Mouse (Mus musculus) limb, embryonic 14.5 days (tissue): ENCODE measurements around the gene Tmem59l. TPM values are rescaled to one million over a fixed set of nuclear protein-coding genes. Genes with fewer than 3 reads are reported as not detected.

ENCODE experiments used
- ATAC-seq: fragments of 200-750 bp; cut with Nextera tagmentation; 2 replicates; pipeline ENCODE4 v1.8.0; 2017; ENCODE audit warnings: low read depth, moderate number of reproducible peaks, moderate TSS enrichment; ENCODE audit not compliant: low FRiP score
- DNase-seq: peaks from one replicate; pipeline ENCODE4 v3.0.0-alpha.2; 2015; ENCODE audit warnings: low spot score
- H3K27ac ChIP-seq: fragments of 300-500 bp; sonication (generic); replicated peaks from 2 replicates; pipeline ENCODE4 v1.5.1; 2014; ENCODE audit warnings: low read depth, mild to moderate bottlenecking, low read length, moderate library complexity, mixed read lengths
- H3K27me3 ChIP-seq: fragments of 300-500 bp; sonication (generic); 2 replicates; pipeline ENCODE4 v1.6.1; 2014; ENCODE audit warnings: low read length, mixed read lengths; ENCODE audit not compliant: control insufficient read depth, insufficient read depth
- H3K36me3 ChIP-seq: fragments of 300-500 bp; sonication (generic); 2 replicates; pipeline ENCODE4 v1.6.1; 2014; ENCODE audit warnings: mild to moderate bottlenecking, low read length, moderate library complexity, mixed read lengths; ENCODE audit not compliant: control insufficient read depth, insufficient read depth
- H3K4me1 ChIP-seq: fragments of 300-500 bp; sonication (generic); 2 replicates; pipeline ENCODE4 v1.6.1; 2014; ENCODE audit warnings: antibody characterized with exemption, low read length, mixed read lengths; ENCODE audit not compliant: control insufficient read depth, insufficient read depth
- H3K4me2 ChIP-seq: fragments of 300-500 bp; sonication (generic); replicated peaks from 2 replicates; pipeline ENCODE4 v1.6.1; 2014; ENCODE audit warnings: low read depth, mild to moderate bottlenecking, low read length, moderate library complexity; ENCODE audit not compliant: severe bottlenecking
- H3K4me3 ChIP-seq: fragments of 300-500 bp; sonication (generic); replicated peaks from 2 replicates; pipeline ENCODE4 v1.5.1; 2014; ENCODE audit warnings: low read length
- H3K9ac ChIP-seq: fragments of 300-500 bp; sonication (generic); 2 replicates; pipeline ENCODE4 v1.6.1; 2014; ENCODE audit warnings: mild to moderate bottlenecking, low read depth, low read length, moderate library complexity; ENCODE audit not compliant: severe bottlenecking
- H3K9me3 ChIP-seq: fragments of 300-500 bp; sonication (generic); 2 replicates; pipeline ENCODE4 v1.6.1; 2016; ENCODE audit warnings: low read length; ENCODE audit not compliant: control insufficient read depth
- POLR2A ChIP-seq: fragments of 200-500 bp; IDR thresholded peaks from 2 replicates; pipeline ENCODE4 v1.8.0; 2012; ENCODE audit warnings: inconsistent platforms, mild to moderate bottlenecking, moderate library complexity, borderline replicate concordance; ENCODE audit not compliant: insufficient read depth, insufficient read length; ENCODE audit errors: extremely low read depth
- WGBS: fragments of 180-500 bp; shearing (Covaris S2); extraction: QIAGEN DNeasy Blood & Tissue Kit; methylation state at CpG from one replicate; pipeline ENCODE4 v1.1.7; 2014; 5-methylcytosine and 5-hydroxymethylcytosine counted together
- polyA plus RNA-seq, 2 experiments: library from polyadenylated mRNA; depleted of rRNA in 1 of 2; stranded (reverse) in 1 of 2; unstranded in 1 of 2; fragments of >200 nt; fragmentation: Nextera tagmentation in 1 of 2; extraction: Ambion mirVana in 1 of 2; gene quantifications; 2 replicates each; pipeline versions ENCODE4 v1.2.1 to v1.2.3; 2012 to 2014

The Tmem59l gene
- polyA plus RNA-seq, 2 experiments = 13.1 to 15.7 TPM

- TF ChIP-seq POLR2A = no peak
- peaks cover 9% of the 10 kb centered on the region; the same call in 1 of the 2 replicates for H3K4me1 ChIP-seq
- no peaks in the 10 kb centered on the region for H3K36me3 ChIP-seq
- DNase-seq = no peak
- H3K9ac ChIP-seq = no peak overlapping the region
- H3K27me3 ChIP-seq = no peaks in the 10 kb centered on the region
- H3K4me2 ChIP-seq = peak overlapping the region; percentile 79
- no peak overlapping the region for H3K27ac ChIP-seq
- no peak for ATAC-seq
- H3K4me3 ChIP-seq = peak overlapping the region; percentile 63
- WGBS = 50% methylated on average over 3 of the region's 3 CpGs
- H3K9me3 ChIP-seq = no peaks in the 10 kb centered on the region
Observed at GRCm38 (mm10) chr8:70440246-70440645, 46.9 kb downstream of the Tmem59l start.

GRCm38 (mm10) chr8:70439848-70440179 lies 47.3 kb downstream of the Tmem59l start:
- Histone ChIP-seq H3K9me3 (no peaks in the 10 kb centered on the region), H3K4me2 (peak overlapping the region; percentile 79), H3K4me3 (peak overlapping the region; percentile 63), H3K27ac (peak overlapping the region; percentile 65; the same call in 1 of the 2 replicates), H3K9ac (peak overlapping the region; percentile 69), H3K27me3 (no peaks in the 10 kb centered on the region), H3K36me3 (no peaks in the 10 kb centered on the region), H3K4me1 (peaks cover 9% of the 10 kb centered on the region; the same call in 1 of the 2 replicates)
- WGBS = 0% methylated on average over 7 of the region's 7 CpGs
- ATAC-seq (no peak; the same call in 1 of the 2 replicates), DNase-seq (no peak)
- TF ChIP-seq POLR2A = no peak

GRCm38 (mm10) chr8:70439055-70439847 lies 47.9 kb downstream of the Tmem59l start, which contains the start of gene Crtc1:
Crtc1 (minus strand) TSS chr8:70439579.
- H3K36me3 ChIP-seq = no peaks in the 10 kb centered on the region
- ATAC-seq (peak; percentile 98), DNase-seq (peak; percentile 93)
- H3K9ac ChIP-seq = peak within 1 kb of the TSS; percentile 69
- no peaks in the 10 kb centered on the region for H3K27me3 ChIP-seq
- under 1% methylated on average over 60 of the region's 70 CpGs for WGBS
- peak; percentile 58; the same call in 1 of the 2 replicates for TF ChIP-seq POLR2A
- H3K4me3 ChIP-seq = peak within 1 kb of the TSS; percentile 63
- H3K4me2 ChIP-seq = peak within 1 kb of the TSS; percentile 79
- peaks cover 9% of the 10 kb centered on the region; the same call in 1 of the 2 replicates for H3K4me1 ChIP-seq
- H3K9me3 ChIP-seq = no peaks in the 10 kb centered on the region
- H3K27ac ChIP-seq = peak within 1 kb of the TSS; percentile 65

GRCm38 (mm10) chr8:70438423-70438822 lies 48.7 kb downstream of the Tmem59l start:
- H3K4me3 ChIP-seq = peak overlapping the region; percentile 63
- H3K27me3 ChIP-seq = no peaks in the 10 kb centered on the region
- no peak for TF ChIP-seq POLR2A
- peak overlapping the region; percentile 62 for H3K4me2 ChIP-seq
- DNase-seq (no peak), ATAC-seq (no peak)
- 90% methylated on average over 2 of the region's 2 CpGs for WGBS
- H3K9ac ChIP-seq = no peak overlapping the region
- H3K9me3 ChIP-seq = no peaks in the 10 kb centered on the region
- H3K36me3 ChIP-seq = no peaks in the 10 kb centered on the region
- H3K4me1 ChIP-seq = peaks cover 9% of the 10 kb centered on the region; the same call in 1 of the 2 replicates
- H3K27ac ChIP-seq = no peak overlapping the region

GRCm38 (mm10) chr8:70435156-70435555 lies 52.0 kb downstream of the Tmem59l start:
- Histone ChIP-seq H3K27me3 (no peaks in the 10 kb centered on the region), H3K4me2 (no peak overlapping the region), H3K9ac (no peak overlapping the region), H3K9me3 (no peaks in the 10 kb centered on the region), H3K4me3 (no peak overlapping the region), H3K36me3 (no peaks in the 10 kb centered on the region), H3K4me1 (peaks cover 9% of the 10 kb centered on the region; the same call in 1 of the 2 replicates), H3K27ac (no peak overlapping the region)
- ATAC-seq = no peak
- 96% methylated on average over 5 of the region's 5 CpGs for WGBS
- TF ChIP-seq POLR2A = no peak
- no peak for DNase-seq

Other genes starting within 250 kb of the Tmem59l start
- gene Homer3, start 204.5 kb downstream of the Tmem59l start, polyA plus RNA-seq (2012; rRNA removed) = 81.2 and 81.3 TPM in 2 replicates
- gene Homer3, start 204.5 kb downstream of the Tmem59l start, polyA plus RNA-seq (2014; fragmentation: Nextera tagmentation; extraction: Ambion mirVana) = 38.2 and 43.9 TPM in 2 replicates
- gene Ddx49, start 184.9 kb downstream of the Tmem59l start, polyA plus RNA-seq (2012; rRNA removed) = 58.1 and 66.2 TPM in 2 replicates
- 52.9 and 55.4 TPM in 2 replicates for gene Ddx49, start 184.9 kb downstream of the Tmem59l start, polyA plus RNA-seq (2014; fragmentation: Nextera tagmentation; extraction: Ambion mirVana)
- gene Cope, start 184.8 kb downstream of the Tmem59l start, polyA plus RNA-seq (2012; rRNA removed) = 379 and 443 TPM in 2 replicates
- gene Cope, start 184.8 kb downstream of the Tmem59l start, polyA plus RNA-seq (2014; fragmentation: Nextera tagmentation; extraction: Ambion mirVana) = 340 and 371 TPM in 2 replicates
- gene Cers1, start 171.6 kb downstream of the Tmem59l start, polyA plus RNA-seq (2012; rRNA removed) = 12.4 and 22.0 TPM in 2 replicates
- gene Cers1, start 171.6 kb downstream of the Tmem59l start, polyA plus RNA-seq (2014; fragmentation: Nextera tagmentation; extraction: Ambion mirVana) = 12.0 and 12.9 TPM in 2 replicates
- gene Gdf1, start 157.5 kb downstream of the Tmem59l start, polyA plus RNA-seq (2012; rRNA removed) = 5.4 and 5.7 TPM in 2 replicates
- 1.2 TPM in 2 replicates for gene Gdf1, start 157.5 kb downstream of the Tmem59l start, polyA plus RNA-seq (2014; fragmentation: Nextera tagmentation; extraction: Ambion mirVana)
- 39.0 and 47.6 TPM in 2 replicates for gene Upf1, start 134.1 kb downstream of the Tmem59l start, polyA plus RNA-seq (2012; rRNA removed)
- 22.3 and 25.5 TPM in 2 replicates for gene Upf1, start 134.1 kb downstream of the Tmem59l start, polyA plus RNA-seq (2014; fragmentation: Nextera tagmentation; extraction: Ambion mirVana)
- 136 and 173 TPM in 2 replicates for gene Comp, start 113.8 kb downstream of the Tmem59l start, polyA plus RNA-seq (2012; rRNA removed)
- 36.7 and 46.3 TPM in 2 replicates for gene Comp, start 113.8 kb downstream of the Tmem59l start, polyA plus RNA-seq (2014; fragmentation: Nextera tagmentation; extraction: Ambion mirVana)
- gene Crtc1, start 47.8 kb downstream of the Tmem59l start, polyA plus RNA-seq (2012; rRNA removed) = 37.8 and 58.5 TPM in 2 replicates
- gene Crtc1, start 47.8 kb downstream of the Tmem59l start, polyA plus RNA-seq (2014; fragmentation: Nextera tagmentation; extraction: Ambion mirVana) = 26.3 and 31.1 TPM in 2 replicates
- gene Klhl26, start 10.4 kb downstream of the Tmem59l start, polyA plus RNA-seq (2012; rRNA removed) = 48.7 and 72.6 TPM in 2 replicates
- gene Klhl26, start 10.4 kb downstream of the Tmem59l start, polyA plus RNA-seq (2014; fragmentation: Nextera tagmentation; extraction: Ambion mirVana) = 24.2 and 28.6 TPM in 2 replicates
- 98.9 and 127 TPM in 2 replicates for gene Crlf1, start 5.8 kb upstream of the Tmem59l start, polyA plus RNA-seq (2012; rRNA removed)
- gene Crlf1, start 5.8 kb upstream of the Tmem59l start, polyA plus RNA-seq (2014; fragmentation: Nextera tagmentation; extraction: Ambion mirVana) = 91.5 and 103 TPM in 2 replicates
- 154 and 175 TPM in 2 replicates for gene Rex1bd, start 19.4 kb upstream of the Tmem59l start, polyA plus RNA-seq (2012; rRNA removed)
- gene Rex1bd, start 19.4 kb upstream of the Tmem59l start, polyA plus RNA-seq (2014; fragmentation: Nextera tagmentation; extraction: Ambion mirVana) = 152 and 156 TPM in 2 replicates
- 1,215 and 1,844 TPM in 2 replicates for gene Uba52, start 23.4 kb upstream of the Tmem59l start, polyA plus RNA-seq (2012; rRNA removed)
- 1,031 and 1,113 TPM in 2 replicates for gene Uba52, start 23.4 kb upstream of the Tmem59l start, polyA plus RNA-seq (2014; fragmentation: Nextera tagmentation; extraction: Ambion mirVana)
- gene Fkbp8, start 40.4 kb upstream of the Tmem59l start, polyA plus RNA-seq (2012; rRNA removed) = 363 and 431 TPM in 2 replicates
- 219 and 248 TPM in 2 replicates for gene Fkbp8, start 40.4 kb upstream of the Tmem59l start, polyA plus RNA-seq (2014; fragmentation: Nextera tagmentation; extraction: Ambion mirVana)
- gene Kxd1, start 40.6 kb upstream of the Tmem59l start, polyA plus RNA-seq (2012; rRNA removed) = 52.5 and 61.0 TPM in 2 replicates
- 60.3 and 61.7 TPM in 2 replicates for gene Kxd1, start 40.6 kb upstream of the Tmem59l start, polyA plus RNA-seq (2014; fragmentation: Nextera tagmentation; extraction: Ambion mirVana)
- 30.3 and 35.3 TPM in 2 replicates for gene Ell, start 52.1 kb upstream of the Tmem59l start, polyA plus RNA-seq (2012; rRNA removed)
- 20.2 and 22.4 TPM in 2 replicates for gene Ell, start 52.1 kb upstream of the Tmem59l start, polyA plus RNA-seq (2014; fragmentation: Nextera tagmentation; extraction: Ambion mirVana)
- gene Isyna1, start 107.0 kb upstream of the Tmem59l start, polyA plus RNA-seq (2012; rRNA removed) = 213 and 279 TPM in 2 replicates
- 94.4 and 103 TPM in 2 replicates for gene Isyna1, start 107.0 kb upstream of the Tmem59l start, polyA plus RNA-seq (2014; fragmentation: Nextera tagmentation; extraction: Ambion mirVana)
- gene Ssbp4, start 121.5 kb upstream of the Tmem59l start, polyA plus RNA-seq (2012; rRNA removed) = 163 and 236 TPM in 2 replicates
- gene Ssbp4, start 121.5 kb upstream of the Tmem59l start, polyA plus RNA-seq (2014; fragmentation: Nextera tagmentation; extraction: Ambion mirVana) = 151 and 171 TPM in 2 replicates
- gene Lrrc25, start 128.8 kb upstream of the Tmem59l start, polyA plus RNA-seq (2012; rRNA removed) = 3.5 and 4.5 TPM in 2 replicates
- gene Lrrc25, start 128.8 kb upstream of the Tmem59l start, polyA plus RNA-seq (2014; fragmentation: Nextera tagmentation; extraction: Ambion mirVana) = 2.5 and 3.2 TPM in 2 replicates
- gene Gdf15, start 145.1 kb upstream of the Tmem59l start, polyA plus RNA-seq (2012; rRNA removed) = 0.15 and 0.47 TPM in 2 replicates
- 0.18 TPM in 1 of 2 replicates, not detected in the other for gene Gdf15, start 145.1 kb upstream of the Tmem59l start, polyA plus RNA-seq (2014; fragmentation: Nextera tagmentation; extraction: Ambion mirVana)
- 47.6 and 59.8 TPM in 2 replicates for gene Pgpep1, start 173.0 kb upstream of the Tmem59l start, polyA plus RNA-seq (2012; rRNA removed)
- 64.1 and 68.7 TPM in 2 replicates for gene Pgpep1, start 173.0 kb upstream of the Tmem59l start, polyA plus RNA-seq (2014; fragmentation: Nextera tagmentation; extraction: Ambion mirVana)
- gene Lsm4, start 185.9 kb upstream of the Tmem59l start, polyA plus RNA-seq (2012; rRNA removed) = 172 and 182 TPM in 2 replicates
- gene Lsm4, start 185.9 kb upstream of the Tmem59l start, polyA plus RNA-seq (2014; fragmentation: Nextera tagmentation; extraction: Ambion mirVana) = 247 and 256 TPM in 2 replicates
- 218 and 287 TPM in 2 replicates for gene Jund, start 211.6 kb upstream of the Tmem59l start, polyA plus RNA-seq (2012; rRNA removed)
- 115 and 119 TPM in 2 replicates for gene Jund, start 211.6 kb upstream of the Tmem59l start, polyA plus RNA-seq (2014; fragmentation: Nextera tagmentation; extraction: Ambion mirVana)
- gene Iqcn, start 216.1 kb upstream of the Tmem59l start, polyA plus RNA-seq (2012; rRNA removed) = 0.04 and 0.08 TPM in 2 replicates
- 0.10 TPM in 1 of 2 replicates, not detected in the other for gene Iqcn, start 216.1 kb upstream of the Tmem59l start, polyA plus RNA-seq (2014; fragmentation: Nextera tagmentation; extraction: Ambion mirVana)
- not detected in 2 replicates for gene Gm3336, start 231.2 kb upstream of the Tmem59l start, polyA plus RNA-seq (2012; rRNA removed)
- gene Gm3336, start 231.2 kb upstream of the Tmem59l start, polyA plus RNA-seq (2014; fragmentation: Nextera tagmentation; extraction: Ambion mirVana) = not detected in 2 replicates
- 0.38 TPM in 2 replicates for gene Pde4c, start 236.4 kb upstream of the Tmem59l start, polyA plus RNA-seq (2012; rRNA removed)
- not detected in 2 replicates for gene Pde4c, start 236.4 kb upstream of the Tmem59l start, polyA plus RNA-seq (2014; fragmentation: Nextera tagmentation; extraction: Ambion mirVana)